12 mouse cellular contexts compared by ENCODE assay signal in the genomic region with DNA sequence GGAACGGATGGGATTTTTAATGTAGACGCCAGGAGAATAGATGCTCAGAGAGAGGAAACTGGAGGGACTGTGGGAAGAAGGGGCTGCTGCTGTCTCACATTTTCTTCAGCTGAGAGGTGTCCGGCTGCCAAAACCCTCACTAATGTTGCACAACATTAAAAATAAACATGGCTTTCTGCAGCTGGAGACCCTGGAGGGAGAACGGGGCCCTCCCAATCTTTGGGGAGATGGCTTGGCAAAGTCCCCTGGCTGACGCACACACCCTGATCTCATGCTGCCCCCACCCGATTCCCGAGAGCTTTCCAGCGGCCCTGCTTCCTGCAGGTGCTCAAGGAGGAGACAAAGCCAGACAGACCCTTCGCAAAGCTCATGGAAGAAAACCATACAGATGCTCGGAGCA. TPM values are rescaled to one million over a fixed set of nuclear protein-coding genes. Genes with fewer than 3 reads are reported as not detected.
DNase-seq lines count a peak whose midpoint lies in the region; ATAC-seq and TF ChIP-seq lines count a peak whose summit lies in the region.
"Had no signal": no experiment of that assay in that cellular context is flagged by ENCODE, and none has a peak within 500 bp of the region (broad histone marks: within the 10 kb centered on the region; RNA-seq: fewer than 3 reads in every experiment).

No protein-coding gene starts in this region.

- H3K27ac ChIP-seq in lung, postnatal 0 days (ENCODE audit: low read length): no peak overlapping the region
- H3K27ac ChIP-seq: embryonic facial prominence, embryonic 12.5 days; liver, embryonic 14.5 days; stomach, embryonic 15.5 days had no signal

- peak; percentile 48; the same call in 1 of the 2 replicates for TF ChIP-seq EP300 in lung, postnatal 0 days (IDR thresholded peaks at IDR 0.05)

- no peaks in the 10 kb centered on the region for H3K9me3 ChIP-seq in lung, postnatal 0 days (ENCODE audit: low read length)
- H3K9me3 ChIP-seq: embryonic facial prominence, embryonic 12.5 days; stomach, embryonic 15.5 days had no signal

- no peaks in the 10 kb centered on the region for H3K36me3 ChIP-seq in lung, postnatal 0 days (ENCODE audit: insufficient read depth, low read length)
- H3K36me3 ChIP-seq: embryonic facial prominence, embryonic 12.5 days; G1E; stomach, embryonic 15.5 days had no signal

- WGBS in lung, postnatal 0 days: 37% methylated on average over 10 of the region's 10 CpGs

- no peak for TF ChIP-seq CTCF in lung, postnatal 0 days (IDR thresholded peaks at IDR 0.05)

- no peaks in the 10 kb centered on the region for H3K27me3 ChIP-seq in lung, postnatal 0 days (replicated peaks; ENCODE audit: insufficient read depth, low read length)
- H3K27me3 ChIP-seq: embryonic facial prominence, embryonic 12.5 days; stomach, embryonic 15.5 days had no signal

- no peaks in the 10 kb centered on the region for H3K4me1 ChIP-seq in lung, postnatal 0 days (ENCODE audit: insufficient read depth, low read depth, low read length)
- H3K4me1 ChIP-seq: embryonic facial prominence, embryonic 12.5 days; stomach, embryonic 15.5 days had no signal

- H3K9ac ChIP-seq in lung, postnatal 0 days (replicated peaks; ENCODE audit: low read depth): no peak overlapping the region
- H3K9ac ChIP-seq: embryonic facial prominence, embryonic 12.5 days; liver, embryonic 14.5 days; stomach, embryonic 15.5 days had no signal

- no peak overlapping the region for H3K4me3 ChIP-seq in lung, postnatal 0 days (ENCODE audit: low read depth, low read length)
- H3K4me3 ChIP-seq: embryonic facial prominence, embryonic 12.5 days; stomach, embryonic 15.5 days had no signal

- no peak overlapping the region for H3K4me2 ChIP-seq in lung, postnatal 0 days (replicated peaks; ENCODE audit: low read depth, low read length)
- H3K4me2 ChIP-seq: embryonic facial prominence, embryonic 12.5 days; stomach, embryonic 15.5 days had no signal

- peak; percentile 75 for ATAC-seq in lung, postnatal 0 days

- peak; percentile 43 for DNase-seq in urinary bladder, postnatal 25 days (ENCODE audit: low spot score)
- no peak for DNase-seq in urinary bladder, postnatal 10 days (ENCODE audit: low spot score)
- peak; percentile 84 for DNase-seq in heart, adult 8-10 months (ENCODE audit: low spot score)
- peak; percentile 77 for DNase-seq in lung, postnatal 0 days (ENCODE audit: low spot score)
- no peak for DNase-seq in right cerebral cortex, postnatal 14 days
- no peak for DNase-seq in cerebellum, adult 9-11 months
- DNase-seq in thymus, postnatal 14 days: no peak
- DNase-seq: right cerebral cortex, adult 18-20 months had no signal

RNA-seq across cellular contexts. Expression of gene Cmklr1, which starts 10.6 kb away (rescaled TPM):
- total RNA-seq in heart, adult 8-10 months (2022): 10 to 100 TPM; 14.8 to 30.1 (median 17.9) TPM
- 53.4 and 63.8 TPM in 2 replicates for polyA plus RNA-seq in lung, postnatal 0 days (2015; fragmentation: Nextera tagmentation; extraction: Ambion mirVana)
- polyA plus RNA-seq: G1E had no signal

Comparison
In these comparisons a context has a peak if more than half of its experiments do, and no peak if none do; other contexts are left out.
1. DNase-seq: peak in urinary bladder, postnatal 25 days (single experiment), heart, adult 8-10 months (single experiment) and lung, postnatal 0 days (single experiment); none in urinary bladder, postnatal 10 days (single experiment), right cerebral cortex, postnatal 14 days (single experiment), cerebellum, adult 9-11 months (single experiment) and thymus, postnatal 14 days (single experiment).